Mouse (Mus musculus): Measurements from ENCODE around the gene Itm2c.

Itm2c gene

DNA sequence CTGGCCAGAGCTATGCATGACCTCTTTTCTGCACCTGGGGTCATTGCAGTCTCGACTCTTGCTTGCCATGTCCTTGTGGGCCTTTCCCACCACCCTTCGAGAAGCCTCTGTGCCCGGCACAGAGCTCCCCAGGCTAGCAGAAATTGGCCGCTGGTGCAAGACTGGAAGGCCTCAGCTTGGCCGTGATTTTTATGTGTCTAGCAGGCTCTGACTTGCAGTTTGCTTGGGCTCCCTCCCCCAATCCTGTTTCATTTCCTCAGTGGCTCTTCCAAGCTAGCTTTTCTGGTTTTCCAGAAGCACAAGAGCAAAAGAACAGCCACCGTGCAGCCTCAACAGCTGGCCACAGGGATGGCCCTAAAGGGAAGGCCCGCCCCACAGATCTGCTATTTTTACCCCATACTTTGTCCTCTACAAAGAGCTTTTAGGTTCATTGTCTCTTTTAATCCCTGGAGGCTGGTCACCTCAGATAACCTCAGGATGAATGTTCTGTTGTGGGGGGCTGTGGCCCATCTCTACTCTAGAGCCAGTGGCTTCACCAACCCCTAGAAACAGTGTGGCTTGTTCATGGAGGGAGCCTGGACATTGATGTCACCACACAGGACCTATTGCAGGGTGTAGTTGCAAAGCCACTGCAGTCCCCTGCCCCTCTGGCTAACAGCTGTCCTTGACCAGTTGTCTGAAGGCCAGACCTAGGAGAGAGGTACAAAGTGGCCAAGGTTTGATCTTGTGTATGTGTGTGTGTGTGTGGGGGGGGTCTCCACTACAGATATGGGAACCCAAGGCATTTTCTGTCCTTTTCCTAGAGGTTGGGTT, 6.6 kb downstream of the Itm2c start:
- DNase-seq = no peak

- DNase-seq = no peak
Observed at GRCm38 (mm10) chr1:85901516-85902107, 7.5 kb downstream of the Itm2c start.

- DNase-seq = no peak
Observed at GRCm38 (mm10) chr1:85902108-85902561, 8.1 kb downstream of the Itm2c start.

- DNase-seq = no peak
Observed at GRCm38 (mm10) chr1:85906892-85907291, 12.8 kb downstream of the Itm2c start.

DNA sequence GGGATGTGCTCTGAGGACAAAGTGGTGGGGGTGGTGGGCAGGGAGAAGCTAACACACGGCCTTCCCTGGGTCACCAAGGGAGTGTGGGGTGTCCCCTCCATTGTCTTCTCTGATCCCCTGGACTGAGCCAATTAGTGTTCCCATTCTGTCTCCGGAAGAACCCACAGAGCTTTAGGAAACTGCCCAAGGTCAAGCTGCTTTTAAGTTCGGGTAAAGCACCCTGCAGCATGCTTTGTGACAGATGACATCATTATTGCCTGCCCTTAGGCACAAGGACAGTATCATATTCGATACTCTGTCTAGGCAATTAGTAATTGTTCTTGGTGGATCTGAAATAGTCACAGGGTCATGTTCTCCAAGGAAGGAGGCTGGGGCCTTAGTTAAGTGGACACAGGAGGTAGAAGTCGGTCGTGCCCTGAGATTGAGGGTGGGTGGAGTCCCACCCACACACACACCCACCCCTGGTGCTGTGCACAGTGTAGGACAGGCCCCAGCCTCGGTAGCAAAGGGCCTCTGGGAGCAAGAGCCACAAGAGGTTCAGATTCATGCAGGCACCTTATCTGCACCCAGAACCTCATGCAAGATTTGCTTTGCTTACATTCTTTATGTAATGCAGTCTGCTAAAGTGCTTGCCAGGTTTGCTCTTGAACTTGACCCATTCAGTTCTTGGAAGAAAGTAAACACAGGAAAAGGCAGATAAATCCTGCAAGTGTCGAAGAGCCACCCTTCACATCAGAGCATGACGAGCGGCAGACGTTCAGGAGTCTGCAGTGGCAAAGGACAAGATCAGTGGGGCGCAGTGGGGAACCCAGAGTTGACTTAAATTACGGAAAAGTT, 14.9 kb downstream of the Itm2c start:
- DNase-seq = no peak

GRCm38 (mm10) chr1:85913078-85913755, 19.1 kb downstream of the Itm2c start:
- DNase-seq = no peak

- no peak for DNase-seq
Observed at GRCm38 (mm10) chr1:85915890-85916289, 21.8 kb downstream of the Itm2c start.

- DNase-seq = peak; percentile 84
Observed at GRCm38 (mm10) chr1:85916830-85917450, 22.9 kb downstream of the Itm2c start.

GRCm38 (mm10) chr1:85919621-85920020, 25.5 kb downstream of the Itm2c start:
- DNase-seq = no peak

DNA sequence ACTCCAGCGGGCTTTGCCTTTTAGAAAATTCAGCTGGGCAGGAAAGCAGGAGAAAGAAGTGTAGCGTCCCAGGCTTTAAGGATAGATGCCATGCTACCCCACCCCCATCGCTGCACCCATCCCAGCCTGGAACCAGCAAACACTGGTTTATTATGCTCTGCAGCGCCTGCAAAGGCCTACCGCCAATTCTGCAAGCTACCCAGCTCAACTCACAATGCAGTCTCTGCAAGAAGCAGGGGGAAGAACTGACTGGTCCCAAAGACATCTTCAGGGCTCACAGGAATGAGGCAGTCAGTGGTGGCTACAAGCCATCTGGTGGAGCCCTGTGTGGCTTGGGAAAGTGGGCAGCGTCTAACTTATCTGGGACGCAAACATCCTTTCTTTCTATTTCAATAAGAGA, 27.6 kb downstream of the Itm2c start:
- DNase-seq = no peak

GRCm38 (mm10) chr1:85922127-85922864, 28.2 kb downstream of the Itm2c start:
- no peak for DNase-seq

- DNase-seq = no peak
Observed at GRCm38 (mm10) chr1:85922865-85923211, 28.8 kb downstream of the Itm2c start.

GRCm38 (mm10) chr1:85925183-85925582, 31.1 kb downstream of the Itm2c start:
- no peak for DNase-seq

DNA sequence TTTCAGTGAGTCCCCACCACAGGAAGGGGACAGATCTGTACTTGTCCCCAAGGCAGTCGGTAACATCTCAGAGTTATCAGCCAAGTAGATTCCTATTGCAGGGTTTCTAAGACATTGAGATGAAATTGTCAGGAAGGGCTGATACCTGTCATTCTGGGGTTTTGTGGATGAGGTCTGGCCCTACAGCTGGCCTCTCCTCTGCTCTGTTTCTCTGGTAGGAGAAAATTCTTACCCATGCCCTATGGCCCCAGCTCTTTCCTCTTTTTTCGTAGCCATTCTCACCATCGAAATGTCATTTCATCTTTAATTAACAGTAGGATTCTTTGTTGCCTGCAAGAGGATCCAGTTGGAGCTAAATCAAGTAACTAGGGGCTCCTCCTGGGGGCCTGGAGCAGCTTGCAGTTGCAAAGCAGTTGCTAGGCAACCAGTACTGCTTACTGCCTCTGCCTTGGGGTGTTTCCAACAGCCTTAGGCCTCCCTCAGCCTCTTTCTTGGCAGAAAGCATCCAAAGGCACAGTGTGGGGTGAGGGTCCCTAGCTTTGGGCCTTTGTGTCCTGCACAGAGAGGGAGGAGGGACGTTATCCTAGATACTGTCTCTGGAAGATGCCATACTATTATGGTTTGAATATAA, 34.1 kb downstream of the Itm2c start, which contains the start of gene 4933407L21Rik:
4933407L21Rik (plus strand) TSS at position 427 of the 631 bp plus-strand sequence.
- DNase-seq = peak; percentile 89

- DNase-seq = no peak
Observed at GRCm38 (mm10) chr1:85928688-85929065, 34.6 kb downstream of the Itm2c start.

DNA sequence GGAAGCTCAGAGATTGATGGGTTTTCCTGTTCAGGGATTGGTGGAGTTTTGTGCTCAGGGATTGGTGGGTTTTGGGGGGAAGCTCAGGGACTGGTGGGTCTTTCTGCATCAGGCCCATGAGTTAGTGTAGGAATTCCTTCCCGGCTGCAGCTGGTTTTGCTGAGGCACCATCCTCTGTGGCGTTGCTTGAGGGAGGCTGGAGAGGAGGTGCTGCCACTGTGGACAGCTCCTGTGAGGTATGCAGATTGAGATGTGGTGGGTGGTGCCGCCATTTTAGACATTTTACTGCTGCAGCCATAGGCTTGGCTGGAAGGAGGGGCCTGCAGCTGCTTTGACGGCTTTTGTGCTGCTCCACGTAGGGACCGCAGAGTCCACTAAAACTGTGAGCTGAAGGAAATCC, 35.3 kb downstream of the Itm2c start:
- DNase-seq = no peak

DNA sequence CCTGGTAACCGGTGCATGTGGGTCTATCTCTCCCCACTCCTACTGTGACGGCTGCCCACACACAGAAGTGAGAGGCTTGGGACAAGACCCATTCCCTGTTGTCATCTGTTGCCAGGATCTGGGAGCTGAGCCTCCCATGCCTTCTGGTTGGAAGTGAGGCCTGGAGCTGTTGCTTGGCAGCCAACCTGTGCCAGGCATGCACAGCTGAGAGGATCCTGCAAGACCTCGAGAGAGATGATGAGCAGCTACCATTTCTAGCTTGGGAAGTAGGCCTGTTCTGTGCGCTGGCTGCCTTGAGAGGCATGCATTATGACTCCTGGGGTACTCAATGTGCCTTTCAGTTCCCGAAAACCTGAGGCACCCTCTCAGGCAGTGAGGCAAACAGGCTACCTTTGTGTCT, 37.1 kb downstream of the Itm2c start:
- peak; percentile 70 for DNase-seq

- DNase-seq = peak; percentile 53
Observed at GRCm38 (mm10) chr1:85933226-85933625, 39.1 kb downstream of the Itm2c start.

- no peak for DNase-seq
Observed at GRCm38 (mm10) chr1:85933631-85934465, 39.8 kb downstream of the Itm2c start.

DNA sequence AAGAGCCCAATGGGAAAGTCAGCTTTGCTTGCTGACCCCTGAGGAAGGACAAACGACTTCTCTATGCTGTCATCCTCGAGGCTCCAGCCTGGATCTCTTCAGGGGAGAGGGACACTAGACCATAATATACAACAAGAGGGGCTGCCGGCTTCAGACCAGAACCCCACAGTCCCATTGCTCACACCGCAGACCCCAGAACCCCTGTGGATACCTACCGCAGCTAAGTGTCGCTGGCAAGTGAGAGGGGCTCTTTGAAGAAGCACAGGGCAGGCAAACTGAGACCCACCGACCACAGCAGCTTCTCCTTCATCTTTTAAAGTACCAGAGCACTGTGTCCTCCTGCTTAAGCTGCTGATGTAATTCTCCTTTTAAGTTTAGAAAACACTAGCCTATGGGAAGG, 40.5 kb downstream of the Itm2c start:
- DNase-seq = no peak
